Mouse (Mus musculus): ENCODE measurements around the gene Gsk3a. TPM values are rescaled to one million over a fixed set of nuclear protein-coding genes. Genes with fewer than 3 reads are reported as not detected.

Gsk3a gene
- polyA plus RNA-seq (2014; fragmentation: Nextera tagmentation; extraction: Ambion mirVana) = 14.1 and 16.1 TPM in 2 replicates

- peak within 1 kb of the TSS; percentile 85 for H3K4me3 ChIP-seq (ENCODE audit: low read depth, low read length)
- ATAC-seq (ENCODE audit: low FRiP score) (peak; percentile 89), DNase-seq (ENCODE audit: low spot score) (peak; percentile 99)
- under 1% methylated on average over 54 of the region's 76 CpGs for WGBS
- H3K9ac ChIP-seq (ENCODE audit: low read depth, low read length) = peak within 1 kb of the TSS; percentile 90
- H3K27me3 ChIP-seq (ENCODE audit: control insufficient read depth, insufficient read depth, low read length) = no peaks in the 10 kb centered on the region
- H3K4me2 ChIP-seq (replicated peaks; ENCODE audit: low read depth, low read length) = peak within 1 kb of the TSS; percentile 42
- no peaks in the 10 kb centered on the region for H3K36me3 ChIP-seq (ENCODE audit: control insufficient read depth, insufficient read depth, low read length)
- no peaks in the 10 kb centered on the region; the same call in 1 of the 2 replicates for H3K4me1 ChIP-seq (replicated peaks; ENCODE audit: control insufficient read depth, insufficient read depth, low read length)
- H3K9me3 ChIP-seq (ENCODE audit: control insufficient read depth, low read length) = no peaks in the 10 kb centered on the region
- peak within 1 kb of the TSS; percentile 45 for H3K27ac ChIP-seq (ENCODE audit: low read depth, low read length)
Observed at GRCm38 (mm10) chr7:25237249-25238014, at the start of gene Gsk3a. Gsk3a (minus strand) TSS chr7:25237851.

GRCm38 (mm10) chr7:25286989-25287388, 49.3 kb upstream of the Gsk3a start:
- H3K9ac ChIP-seq (ENCODE audit: low read depth, low read length) = no peak overlapping the region
- 80% methylated on average over 8 of the region's 8 CpGs for WGBS

GRCm38 (mm10) chr7:25285511-25286238, 48.0 kb upstream of the Gsk3a start:
- H3K9me3 ChIP-seq (ENCODE audit: control insufficient read depth, low read length) = no peaks in the 10 kb centered on the region
- H3K27me3 ChIP-seq (ENCODE audit: control insufficient read depth, insufficient read depth, low read length) = no peaks in the 10 kb centered on the region
- WGBS = 93% methylated on average over 20 of the region's 20 CpGs
- H3K36me3 ChIP-seq (ENCODE audit: control insufficient read depth, insufficient read depth, low read length) = peaks cover 31% of the 10 kb centered on the region
- ATAC-seq (ENCODE audit: low FRiP score) (no peak), DNase-seq (ENCODE audit: low spot score) (no peak)
- H3K4me3 ChIP-seq (ENCODE audit: low read depth, low read length) = no peak overlapping the region
- no peak overlapping the region for H3K27ac ChIP-seq (ENCODE audit: low read depth, low read length)
- H3K4me2 ChIP-seq (replicated peaks; ENCODE audit: low read depth, low read length) = no peak overlapping the region
- H3K4me1 ChIP-seq (replicated peaks; ENCODE audit: control insufficient read depth, insufficient read depth, low read length) = peaks cover 23% of the 10 kb centered on the region
- no peak overlapping the region for H3K9ac ChIP-seq (ENCODE audit: low read depth, low read length)

More at GRCm38 (mm10) chr7:25286989-25287388, 49.3 kb upstream of the Gsk3a start:
- H3K27ac ChIP-seq (ENCODE audit: low read depth, low read length) = no peak overlapping the region
- no peak overlapping the region for H3K4me3 ChIP-seq (ENCODE audit: low read depth, low read length)
- no peak for DNase-seq (ENCODE audit: low spot score)
- H3K36me3 ChIP-seq (ENCODE audit: control insufficient read depth, insufficient read depth, low read length) = peaks cover 32% of the 10 kb centered on the region
- peaks cover 17% of the 10 kb centered on the region for H3K4me1 ChIP-seq (replicated peaks; ENCODE audit: control insufficient read depth, insufficient read depth, low read length)
- no peaks in the 10 kb centered on the region for H3K9me3 ChIP-seq (ENCODE audit: control insufficient read depth, low read length)
- H3K27me3 ChIP-seq (ENCODE audit: control insufficient read depth, insufficient read depth, low read length) = no peaks in the 10 kb centered on the region
- ATAC-seq (ENCODE audit: low FRiP score) = no peak
- H3K4me2 ChIP-seq (replicated peaks; ENCODE audit: low read depth, low read length) = no peak overlapping the region

- no peak overlapping the region for H3K27ac ChIP-seq (ENCODE audit: low read depth, low read length)
- H3K4me2 ChIP-seq (replicated peaks; ENCODE audit: low read depth, low read length) = 0 out of 2 replicates have a peak overlapping the region, but pooled peaks have one; percentile 5
- DNase-seq (ENCODE audit: low spot score) (no peak), ATAC-seq (ENCODE audit: low FRiP score) (no peak)
- WGBS = 88% methylated on average over 5 of the region's 5 CpGs
- H3K4me1 ChIP-seq (replicated peaks; ENCODE audit: control insufficient read depth, insufficient read depth, low read length) = peaks cover 32% of the 10 kb centered on the region
- no peaks in the 10 kb centered on the region for H3K9me3 ChIP-seq (ENCODE audit: control insufficient read depth, low read length)
- peak overlapping the region; percentile 23 for H3K9ac ChIP-seq (ENCODE audit: low read depth, low read length)
- H3K27me3 ChIP-seq (ENCODE audit: control insufficient read depth, insufficient read depth, low read length) = no peaks in the 10 kb centered on the region
- H3K4me3 ChIP-seq (ENCODE audit: low read depth, low read length) = no peak overlapping the region
- H3K36me3 ChIP-seq (ENCODE audit: control insufficient read depth, insufficient read depth, low read length) = peaks cover 22% of the 10 kb centered on the region
Observed at GRCm38 (mm10) chr7:25284766-25285165, 47.1 kb upstream of the Gsk3a start.

- H3K9me3 ChIP-seq (ENCODE audit: control insufficient read depth, low read length) = no peaks in the 10 kb centered on the region
- H3K36me3 ChIP-seq (ENCODE audit: control insufficient read depth, insufficient read depth, low read length) = peaks cover 17% of the 10 kb centered on the region
- H3K9ac ChIP-seq (ENCODE audit: low read depth, low read length) = peak overlapping the region; percentile 76
- H3K4me1 ChIP-seq (replicated peaks; ENCODE audit: control insufficient read depth, insufficient read depth, low read length) = peaks cover 33% of the 10 kb centered on the region
- WGBS = 83% methylated on average over 2 of the region's 2 CpGs
- no peak for ATAC-seq (ENCODE audit: low FRiP score)
- H3K4me3 ChIP-seq (ENCODE audit: low read depth, low read length) = peak overlapping the region; percentile 57
- no peaks in the 10 kb centered on the region for H3K27me3 ChIP-seq (ENCODE audit: control insufficient read depth, insufficient read depth, low read length)
- no peak overlapping the region; the same call in 1 of the 2 replicates for H3K27ac ChIP-seq (ENCODE audit: low read depth, low read length)
- DNase-seq (ENCODE audit: low spot score) = no peak
- H3K4me2 ChIP-seq (replicated peaks; ENCODE audit: low read depth, low read length) = peak overlapping the region; percentile 79
Observed at GRCm38 (mm10) chr7:25284171-25284570, 46.5 kb upstream of the Gsk3a start.

- ATAC-seq (ENCODE audit: low FRiP score) (no peak), DNase-seq (ENCODE audit: low spot score) (no peak)
- H3K4me1 ChIP-seq (replicated peaks; ENCODE audit: control insufficient read depth, insufficient read depth, low read length) = peaks cover 33% of the 10 kb centered on the region
- peak overlapping the region; percentile 79 for H3K4me2 ChIP-seq (replicated peaks; ENCODE audit: low read depth, low read length)
- H3K9ac ChIP-seq (ENCODE audit: low read depth, low read length) = peak overlapping the region; percentile 76
- H3K9me3 ChIP-seq (ENCODE audit: control insufficient read depth, low read length) = no peaks in the 10 kb centered on the region
- no peaks in the 10 kb centered on the region for H3K27me3 ChIP-seq (ENCODE audit: control insufficient read depth, insufficient read depth, low read length)
- H3K36me3 ChIP-seq (ENCODE audit: control insufficient read depth, insufficient read depth, low read length) = peaks cover 13% of the 10 kb centered on the region; the same call in 1 of the 2 replicates
- H3K4me3 ChIP-seq (ENCODE audit: low read depth, low read length) = peak overlapping the region; percentile 57
- peak overlapping the region; percentile 97; the same call in 1 of the 2 replicates for H3K27ac ChIP-seq (ENCODE audit: low read depth, low read length)
- WGBS = 28% methylated on average over 5 of the region's 5 CpGs
Observed at GRCm38 (mm10) chr7:25283637-25284036, 46.0 kb upstream of the Gsk3a start.

GRCm38 (mm10) chr7:25282731-25283211, 45.1 kb upstream of the Gsk3a start:
- ATAC-seq (ENCODE audit: low FRiP score) = peak; percentile 4; the same call in 1 of the 2 replicates
- H3K9ac ChIP-seq (ENCODE audit: low read depth, low read length) = peak overlapping the region; percentile 76
- 0 out of 2 replicates have a peak, but pooled peaks cover 7% of the 10 kb centered on the region for H3K36me3 ChIP-seq (ENCODE audit: control insufficient read depth, insufficient read depth, low read length)
- H3K4me1 ChIP-seq (replicated peaks; ENCODE audit: control insufficient read depth, insufficient read depth, low read length) = peaks cover 35% of the 10 kb centered on the region
- peak overlapping the region; percentile 79 for H3K4me2 ChIP-seq (replicated peaks; ENCODE audit: low read depth, low read length)
- no peaks in the 10 kb centered on the region for H3K9me3 ChIP-seq (ENCODE audit: control insufficient read depth, low read length)
- 1% methylated on average over 34 of the region's 36 CpGs for WGBS
- H3K27ac ChIP-seq (ENCODE audit: low read depth, low read length) = peak overlapping the region; percentile 97
- peak; percentile 57 for DNase-seq (ENCODE audit: low spot score)
- H3K4me3 ChIP-seq (ENCODE audit: low read depth, low read length) = peak overlapping the region; percentile 57
- H3K27me3 ChIP-seq (ENCODE audit: control insufficient read depth, insufficient read depth, low read length) = no peaks in the 10 kb centered on the region

GRCm38 (mm10) chr7:25281734-25282601, 44.3 kb upstream of the Gsk3a start:
- H3K4me2 ChIP-seq (replicated peaks; ENCODE audit: low read depth, low read length) = peak overlapping the region; percentile 79
- H3K27me3 ChIP-seq (ENCODE audit: control insufficient read depth, insufficient read depth, low read length) = no peaks in the 10 kb centered on the region
- H3K4me1 ChIP-seq (replicated peaks; ENCODE audit: control insufficient read depth, insufficient read depth, low read length) = peaks cover 39% of the 10 kb centered on the region
- H3K27ac ChIP-seq (ENCODE audit: low read depth, low read length) = peak overlapping the region; percentile 99
- no peaks in the 10 kb centered on the region for H3K9me3 ChIP-seq (ENCODE audit: control insufficient read depth, low read length)
- under 1% methylated on average over 70 of the region's 108 CpGs for WGBS
- ATAC-seq (ENCODE audit: low FRiP score) (peak; percentile 80), DNase-seq (ENCODE audit: low spot score) (peak; percentile 98)
- peak overlapping the region; percentile 76 for H3K9ac ChIP-seq (ENCODE audit: low read depth, low read length)
- H3K36me3 ChIP-seq (ENCODE audit: control insufficient read depth, insufficient read depth, low read length) = 0 out of 2 replicates have a peak, but pooled peaks cover 3% of the 10 kb centered on the region
- peak overlapping the region; percentile 57 for H3K4me3 ChIP-seq (ENCODE audit: low read depth, low read length)

All from hindbrain, embryonic 11.5 days (tissue).